Mouse (Mus musculus) adrenal gland (tissue): ENCODE measurements around the gene Cntfr.
"Not testable (repeated sequence)": the region's sequence is repeated elsewhere in the genome, so short reads cannot be mapped to it uniquely, and the experiment has no call there.

Source experiments
- intact Hi-C: fragments of 180-260 bp; cut with DNase I; formaldehyde crosslinking; loops from one replicate; pipeline ENCODE4 v1.15.1; 2025

Gene Cntfr

DNA sequence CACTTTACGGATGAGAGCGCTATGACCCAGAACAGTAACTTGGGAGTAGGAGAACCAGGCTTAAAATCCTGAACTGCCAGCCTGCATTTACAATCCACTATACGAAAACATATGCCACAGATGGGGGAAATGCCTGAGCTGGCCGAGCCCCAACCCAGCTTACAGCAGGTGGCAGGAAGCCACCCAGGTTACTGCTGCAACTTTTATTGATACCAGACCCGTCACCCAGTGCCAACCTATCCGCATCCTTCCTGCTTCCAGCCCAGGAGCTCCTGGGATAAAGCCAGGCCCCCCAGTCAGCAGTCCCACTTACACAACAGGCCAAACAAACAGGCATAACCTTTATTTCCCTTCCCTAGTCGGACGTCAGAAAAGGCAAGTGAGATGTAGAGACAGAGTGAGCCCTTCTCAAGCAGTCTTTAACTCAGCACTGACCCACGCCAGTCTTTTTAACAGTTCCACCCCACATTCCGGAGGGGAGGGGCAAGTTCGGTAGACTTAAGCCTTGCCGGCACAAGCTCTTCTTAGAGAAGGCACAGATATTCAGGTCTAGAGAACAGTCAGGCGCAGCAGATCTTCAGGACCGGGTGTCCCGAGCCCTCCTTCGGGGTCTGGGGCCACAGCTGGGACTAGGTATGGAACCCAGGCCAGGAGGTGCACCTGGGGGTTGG is 15.0 kb upstream of the Cntfr start:
- intact Hi-C loops, result loop anchor here (5.0 kb wide), 1 partner anchor 145 kb away; the partner anchor contains the start of genes Dnaic1 and Fam219a

GRCm38 (mm10) chr4:41710229-41710628 is 13.3 kb upstream of the Cntfr start:
- intact Hi-C loops, result loop anchor here (5.0 kb wide), 1 partner anchor 143 kb away; the partner anchor contains the start of genes Dnaic1 and Fam219a

DNA sequence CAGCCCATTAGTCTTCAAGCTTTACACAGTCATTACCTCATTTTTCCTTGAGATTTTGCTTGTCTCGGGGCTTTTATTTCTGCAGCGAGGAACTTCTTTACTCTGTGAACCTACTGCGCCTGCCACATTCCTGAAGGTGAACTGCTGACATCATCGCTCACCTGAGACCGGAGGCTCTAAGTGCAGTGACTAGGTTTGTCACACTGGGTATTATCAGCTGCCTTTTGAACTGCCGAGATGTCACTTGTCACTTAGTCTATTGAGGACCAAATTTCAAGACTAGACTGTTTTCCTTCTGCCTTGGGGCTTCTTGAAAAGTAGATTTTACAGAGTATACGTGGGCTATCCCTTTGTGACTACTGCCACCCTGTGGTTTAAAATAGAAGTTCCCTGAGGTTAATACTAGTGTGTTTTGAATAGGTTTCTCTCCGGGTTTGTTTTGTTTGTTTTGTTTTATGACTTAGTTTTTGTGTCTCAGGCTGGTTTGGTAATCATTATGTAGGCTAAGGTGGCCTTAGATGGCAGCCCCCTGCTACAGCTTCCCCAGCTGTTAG is 11.4 kb upstream of the Cntfr start:
- intact Hi-C loops, result loop anchor here (2.0 to 5.0 kb wide), 3 partner anchors 56 to 239 kb away; no protein-coding TSS in a partner anchor

- intact Hi-C loops, result loop anchor here (2.0 to 5.0 kb wide), 3 partner anchors 55 to 154 kb away; no protein-coding TSS in a partner anchor
Measured at GRCm38 (mm10) chr4:41707011-41707535, 10.2 kb upstream of the Cntfr start.

GRCm38 (mm10) chr4:41705922-41706754 is 9.2 kb upstream of the Cntfr start:
- intact Hi-C loops, result loop anchor here (2.0 to 5.0 kb wide), 3 partner anchors 54 to 153 kb away; no protein-coding TSS in a partner anchor

- intact Hi-C loops, result loop anchor here (5.0 kb wide), 2 partner anchors 52 to 92 kb away; no protein-coding TSS in a partner anchor
Measured at GRCm38 (mm10) chr4:41704651-41705050, 7.8 kb upstream of the Cntfr start.

DNA sequence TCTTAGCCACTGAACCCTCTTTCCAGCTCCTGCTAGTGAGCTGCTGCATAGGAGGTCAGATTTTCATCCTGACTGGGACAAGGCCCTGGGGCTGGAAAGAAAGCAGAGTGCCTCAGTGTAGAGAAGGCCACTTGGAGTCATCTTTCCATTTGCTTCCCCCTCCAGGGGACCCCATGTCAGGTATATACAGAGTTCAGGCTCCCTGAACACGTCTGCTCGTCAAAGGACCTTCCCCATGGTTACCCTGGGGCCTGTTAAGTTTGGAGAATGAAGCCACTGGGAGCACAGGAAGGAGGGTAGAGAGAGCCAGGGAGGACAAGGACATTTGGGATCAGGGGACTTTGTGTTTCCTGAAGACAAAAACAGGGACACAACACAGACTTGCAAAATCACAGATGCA is 5.3 kb upstream of the Cntfr start:
- intact Hi-C loops, result not testable (repeated sequence)

- intact Hi-C loops, result not testable (repeated sequence)
Measured at GRCm38 (mm10) chr4:41700224-41700623, 3.3 kb upstream of the Cntfr start.

GRCm38 (mm10) chr4:41699783-41700182 is 2.9 kb upstream of the Cntfr start, which contains the start of gene Il11ra1:
TSS of gene Il11ra1 (plus strand) at chr4:41699989.
- intact Hi-C loops, result not testable (repeated sequence)

DNA sequence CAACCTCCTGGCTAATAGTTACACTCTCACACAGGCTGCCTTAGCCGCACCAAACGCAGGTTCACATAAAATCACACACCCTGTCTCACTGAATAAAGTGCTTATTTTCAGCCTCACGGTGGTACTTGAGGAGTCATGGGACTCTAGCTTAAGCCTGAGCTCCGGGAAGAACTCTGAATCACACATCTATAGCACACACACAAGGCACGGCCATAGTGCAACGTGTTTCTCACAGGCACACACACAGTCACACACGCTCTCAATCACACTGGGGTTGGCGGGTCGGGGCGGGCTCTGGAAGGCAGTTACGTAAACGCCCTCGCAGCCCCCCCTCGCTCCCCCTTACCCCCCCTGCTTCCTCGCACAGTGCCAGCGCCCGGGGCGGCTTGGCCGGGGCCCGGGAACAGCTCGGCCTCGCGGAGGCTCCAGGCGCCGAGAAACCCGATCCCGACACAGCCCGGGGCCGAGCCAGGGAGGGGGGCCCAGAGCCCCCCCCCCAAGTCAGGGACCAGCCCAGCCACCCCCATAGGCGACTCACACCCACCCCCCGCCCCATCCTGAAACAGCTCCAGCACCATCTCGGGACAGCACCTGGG is 1.6 kb upstream of the Cntfr start:
- intact Hi-C loops, result not testable (repeated sequence)

DNA sequence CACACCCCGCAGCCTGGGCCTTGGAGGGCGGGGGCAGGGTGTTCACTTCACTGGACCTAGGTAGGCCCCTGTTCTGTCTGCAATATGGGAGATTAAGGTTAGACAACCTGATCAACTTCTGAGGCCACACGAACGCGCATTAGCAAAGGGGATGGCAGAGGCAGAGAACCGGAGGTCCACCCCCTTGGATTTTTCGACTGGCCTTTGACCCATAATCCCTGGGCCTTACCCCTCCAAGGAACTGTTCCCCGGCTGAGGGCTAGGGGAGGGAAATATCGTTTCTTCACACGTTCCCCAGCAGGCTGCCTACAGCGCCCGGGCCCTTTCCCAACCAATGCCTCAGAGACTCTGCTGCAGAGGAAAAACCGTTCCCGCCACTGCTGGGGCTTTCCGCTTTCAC is 437 bp downstream of the Cntfr start:
- intact Hi-C loops, result not testable (repeated sequence)

- intact Hi-C loops, result not testable (repeated sequence)
Measured at GRCm38 (mm10) chr4:41695800-41696199, 1.1 kb downstream of the Cntfr start.

DNA sequence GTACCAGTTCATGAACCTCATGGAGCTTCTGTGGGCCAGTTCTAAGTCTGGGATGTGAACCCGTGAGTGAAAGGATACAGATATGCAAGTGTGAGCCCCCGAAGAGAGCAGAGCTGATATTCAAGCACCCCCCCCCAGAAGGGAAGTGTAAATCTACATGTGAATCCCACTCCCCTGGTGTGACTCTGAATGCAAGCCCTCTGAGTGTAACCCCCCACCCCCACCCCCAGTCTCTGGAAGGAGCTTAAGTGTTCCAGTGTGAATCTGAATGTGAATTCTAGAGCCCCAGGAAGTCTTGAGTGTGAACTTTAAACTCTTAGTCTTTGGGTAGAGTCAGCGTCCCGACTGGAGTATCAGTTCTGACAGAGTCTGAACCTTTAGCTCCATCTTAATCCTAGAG is 3.4 kb downstream of the Cntfr start:
- intact Hi-C loops, result not testable (repeated sequence)

DNA sequence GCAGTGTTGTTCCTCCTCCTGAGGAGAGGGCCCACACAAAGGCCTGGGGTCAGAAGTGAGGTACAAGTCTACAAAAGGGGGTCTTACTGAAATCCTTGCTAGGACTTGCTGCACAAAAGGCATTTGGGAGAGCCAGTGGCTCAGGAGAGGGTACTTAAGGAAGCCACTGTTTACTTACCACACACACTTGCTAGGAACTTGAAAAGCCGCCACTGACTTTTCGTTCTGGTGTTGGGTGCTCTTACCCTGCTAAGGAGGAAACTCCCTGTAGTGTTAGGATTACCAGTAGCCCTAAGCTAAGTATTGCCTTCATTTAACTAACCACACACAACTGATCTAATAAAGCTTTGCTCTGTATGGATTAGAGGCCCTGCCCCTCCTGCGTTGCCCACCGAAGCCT is 6.9 kb downstream of the Cntfr start:
- intact Hi-C loops, result not testable (repeated sequence)

GRCm38 (mm10) chr4:41688562-41688961 is 8.3 kb downstream of the Cntfr start:
- intact Hi-C loops, result not testable (repeated sequence)

DNA sequence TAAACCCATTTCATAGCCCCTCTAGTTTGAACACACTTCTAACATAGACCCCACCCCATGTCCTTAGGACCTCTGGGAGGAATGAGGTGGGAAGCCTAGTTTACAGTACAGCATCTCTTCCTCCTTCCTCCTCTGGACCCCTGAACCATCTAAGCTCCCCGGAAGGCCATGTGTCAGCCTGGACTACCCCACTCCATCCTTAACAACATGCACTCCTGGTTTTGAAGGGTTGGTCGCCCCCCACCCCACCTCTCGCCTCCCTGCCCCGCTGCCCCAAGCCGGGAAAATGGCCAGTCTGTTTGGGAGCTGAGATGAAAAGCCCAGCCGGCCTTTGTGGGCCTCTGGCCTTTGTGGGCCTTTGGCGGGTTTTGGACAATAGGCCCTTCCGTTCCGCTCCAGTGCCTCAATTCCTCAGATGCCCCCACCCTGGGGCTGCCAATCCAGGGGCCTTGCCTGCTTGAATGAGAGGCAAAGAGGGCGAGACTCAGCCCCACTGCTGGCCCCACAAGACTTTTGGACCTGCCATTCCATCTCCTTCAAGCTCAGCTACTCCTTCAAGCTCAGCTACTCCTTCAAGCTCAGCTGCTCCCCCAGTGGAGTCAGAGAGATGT is 10.9 kb downstream of the Cntfr start:
- intact Hi-C loops, result not testable (repeated sequence)

DNA sequence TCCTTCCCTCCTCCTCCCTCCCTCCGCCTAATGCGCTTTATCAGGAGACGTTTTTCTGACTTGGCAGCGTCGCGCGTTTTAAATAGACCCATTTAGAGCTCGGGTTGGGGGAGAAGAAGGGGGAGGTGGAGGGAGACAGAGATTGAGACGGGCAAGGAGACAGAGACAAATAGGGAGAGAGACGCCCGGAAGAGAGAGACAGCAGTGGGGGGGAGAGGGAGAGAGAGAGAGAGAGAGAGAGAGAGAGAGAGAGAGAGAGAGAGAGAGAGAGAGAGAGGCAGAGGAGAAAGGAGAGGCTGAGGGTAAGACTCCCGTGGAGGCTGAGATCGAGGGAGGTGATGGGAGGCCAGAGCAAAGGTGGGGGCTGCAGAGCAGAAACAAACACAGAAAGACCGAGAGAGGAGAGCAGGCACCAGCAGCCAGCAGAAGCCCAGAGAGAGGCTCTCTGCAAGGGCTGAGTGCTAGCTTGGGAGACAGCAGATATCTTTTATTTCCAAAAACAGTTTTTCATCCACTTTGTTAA is 11.9 kb downstream of the Cntfr start:
- intact Hi-C loops, result not testable (repeated sequence)

DNA sequence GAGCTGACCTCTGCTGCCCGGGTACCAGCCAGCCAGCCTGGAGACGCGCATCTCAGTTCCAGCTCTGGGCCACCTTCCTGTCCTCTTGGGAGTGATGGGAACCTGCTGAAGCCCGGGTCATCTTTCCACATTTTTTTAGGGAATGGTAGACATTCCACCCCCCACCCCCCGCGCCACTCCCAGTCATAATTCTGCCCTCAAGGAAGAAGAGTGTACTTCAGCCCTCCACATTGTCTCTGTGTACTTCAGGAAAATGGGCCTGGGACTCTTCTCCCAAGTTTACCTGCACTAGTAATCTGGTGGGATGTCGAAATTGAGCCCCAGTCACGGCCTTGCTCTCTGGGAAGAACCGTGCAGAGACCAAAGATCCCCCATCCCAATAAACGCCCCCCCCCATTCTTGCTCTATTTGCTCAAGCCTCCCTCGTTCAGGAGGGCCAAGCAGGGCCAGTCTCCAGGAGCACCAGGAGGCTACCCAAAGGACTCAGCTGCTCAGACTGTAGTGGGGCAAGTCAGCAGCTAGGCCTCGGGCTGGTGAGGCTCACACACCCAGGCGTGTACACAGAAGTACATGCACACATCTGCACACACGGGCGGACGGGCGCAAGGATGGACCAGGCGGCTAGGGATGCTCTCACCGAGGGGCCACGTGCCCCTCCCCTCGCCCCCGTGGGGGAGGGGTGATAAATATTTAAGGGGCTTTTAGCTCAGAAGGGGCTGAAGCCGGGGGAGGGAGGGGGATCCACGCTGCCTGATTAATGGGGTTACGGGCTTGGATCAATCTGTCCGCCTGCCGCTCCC is 12.6 kb downstream of the Cntfr start:
- intact Hi-C loops, result not testable (repeated sequence)

GRCm38 (mm10) chr4:41683303-41683702 is 13.6 kb downstream of the Cntfr start:
- intact Hi-C loops, result not testable (repeated sequence)

DNA sequence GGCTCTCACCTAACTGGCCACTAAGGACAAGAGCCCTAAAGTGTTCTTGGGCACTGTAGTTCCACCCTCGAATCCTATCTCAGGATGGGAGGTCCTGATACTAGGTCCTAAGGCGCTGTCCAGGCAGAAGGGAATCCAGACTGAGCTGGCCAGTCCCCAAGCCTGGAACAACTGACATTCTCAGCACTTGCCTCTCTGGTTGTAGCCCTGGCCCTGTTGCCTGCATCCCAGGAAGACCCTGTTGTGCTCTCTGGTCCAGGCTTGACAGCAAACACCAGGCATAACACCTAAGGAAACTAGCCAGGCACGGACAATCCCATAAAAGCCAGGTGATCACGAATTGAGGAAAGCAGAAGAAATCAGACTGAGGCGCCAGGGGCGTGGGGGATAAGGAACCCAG is 14.1 kb downstream of the Cntfr start:
- intact Hi-C loops, result no loop called here
